Mouse (Mus musculus): ENCODE measurements around the gene Lsmem1.

Lsmem1 gene

DNA sequence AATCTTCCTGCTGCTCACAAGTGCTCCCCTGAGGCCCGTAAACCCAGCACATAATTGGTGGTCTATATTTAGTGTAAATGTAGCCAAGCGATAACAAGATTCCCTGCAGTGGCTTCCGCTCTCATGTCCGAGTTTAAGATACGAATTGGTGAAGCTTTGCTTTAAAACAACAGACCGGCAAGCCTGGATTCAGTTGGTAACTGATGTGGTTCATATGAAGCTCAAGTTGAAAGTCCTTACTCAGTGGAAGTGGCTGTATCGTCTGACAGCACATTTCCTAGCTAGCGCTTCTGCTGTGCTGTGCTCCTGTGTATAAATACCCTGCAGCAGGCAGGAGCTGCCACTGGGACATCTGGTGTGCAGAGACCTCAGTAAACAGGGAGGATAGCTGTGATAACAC lies at the start of gene Lsmem1:
Gene Lsmem1, minus strand, starts transcription at position 189 of the 400 bp plus-strand sequence.
- no peak for DNase-seq (ENCODE audit: low read depth, low spot score)

- no peak for DNase-seq (ENCODE audit: low read depth, low spot score)
These were observed 49.3 kb upstream of the Lsmem1 start, which contains the start of gene Ifrd1 for GRCm38 (mm10) chr12:40248454-40249180. TSS of gene Ifrd1 (minus strand) at chr12:40248504.

GRCm38 (mm10) chr12:40247976-40248375 lies 48.7 kb upstream of the Lsmem1 start:
- no peak for DNase-seq (ENCODE audit: low read depth, low spot score)

DNA sequence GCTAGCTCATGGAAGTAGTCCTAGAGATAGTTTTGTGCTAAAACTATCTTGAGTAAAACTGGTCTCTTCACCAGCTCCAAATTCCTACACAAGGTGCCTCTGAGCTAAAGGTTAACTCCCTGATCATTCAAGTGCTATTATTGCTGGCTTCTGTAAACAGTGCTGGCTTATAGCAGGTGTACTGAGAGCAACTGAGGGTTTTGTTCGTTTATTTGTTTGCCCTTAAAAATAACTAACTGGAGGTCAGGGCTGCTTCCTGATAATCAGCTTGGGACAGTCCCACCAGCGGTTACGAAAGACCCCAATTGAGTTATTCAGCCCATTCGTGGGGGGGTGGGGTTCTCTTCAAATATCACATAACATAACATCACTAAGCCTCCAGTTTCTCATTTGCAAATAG lies 48.1 kb upstream of the Lsmem1 start:
- no peak for DNase-seq (ENCODE audit: low read depth, low spot score)

GRCm38 (mm10) chr12:40245434-40245970 lies 46.2 kb upstream of the Lsmem1 start:
- no peak for DNase-seq (ENCODE audit: low read depth, low spot score)

DNA sequence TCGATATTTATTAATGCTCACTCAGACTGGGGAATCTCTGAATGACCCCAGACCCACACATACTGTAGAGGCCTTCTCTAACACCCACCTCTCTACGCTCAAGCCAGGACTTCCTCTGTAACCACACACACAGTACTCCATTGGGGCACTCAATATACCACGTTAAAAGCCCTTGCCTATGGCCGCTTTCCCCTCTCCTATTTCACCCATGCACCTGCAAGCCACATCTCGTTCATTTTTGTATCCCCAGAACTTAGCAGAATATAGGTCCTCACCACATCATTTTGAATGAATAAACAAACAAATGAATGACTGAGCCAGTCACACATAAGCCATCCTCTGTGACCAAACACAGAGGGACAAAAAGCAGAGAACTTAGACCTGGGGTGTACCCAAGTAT lies 45.6 kb upstream of the Lsmem1 start:
- no peak for DNase-seq (ENCODE audit: low read depth, low spot score)

DNA sequence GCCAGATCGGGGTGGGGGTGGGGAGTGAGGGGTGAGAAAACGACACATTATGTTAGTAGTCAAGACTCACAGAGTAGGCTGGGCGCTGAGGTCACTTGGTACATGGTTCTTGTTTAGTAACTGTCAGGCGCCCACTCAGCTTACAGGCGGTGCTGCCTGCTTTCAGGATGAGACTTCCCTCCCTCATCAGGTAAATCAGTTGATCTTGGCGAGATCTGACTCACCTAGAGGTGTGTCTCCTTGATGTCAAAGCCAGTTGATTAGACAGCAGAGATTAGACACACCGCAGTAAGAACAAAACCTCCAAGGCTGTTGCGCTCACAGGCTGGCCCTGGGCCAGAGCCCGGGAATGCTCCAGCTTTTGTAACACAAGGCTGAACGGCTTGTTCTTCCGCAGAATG lies 44.5 kb upstream of the Lsmem1 start:
- no peak for DNase-seq (ENCODE audit: low read depth, low spot score)

DNA sequence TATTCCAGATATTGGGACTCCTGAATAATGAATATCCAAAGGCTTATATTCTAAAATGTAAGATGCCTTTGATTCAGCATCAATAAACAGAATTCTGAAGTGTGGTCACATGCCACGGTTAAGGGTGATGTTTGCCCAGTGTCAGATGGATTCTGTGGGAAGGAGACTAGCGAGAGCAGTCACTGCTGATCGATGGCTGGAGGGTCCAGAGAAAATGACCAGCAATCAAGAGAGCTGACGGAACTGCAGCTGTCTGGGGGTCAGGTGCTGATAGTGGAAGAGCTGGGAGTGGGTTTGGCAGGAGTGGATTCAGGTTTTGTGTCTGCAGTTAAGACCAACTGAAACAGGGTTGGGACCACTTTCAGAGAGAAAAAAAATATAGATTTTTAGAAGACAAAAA lies 44.0 kb upstream of the Lsmem1 start:
- no peak for DNase-seq (ENCODE audit: low read depth, low spot score)

GRCm38 (mm10) chr12:40239161-40239560 lies 39.9 kb upstream of the Lsmem1 start:
- no peak for DNase-seq (ENCODE audit: low read depth, low spot score)

GRCm38 (mm10) chr12:40232231-40232630 lies 32.9 kb upstream of the Lsmem1 start:
- no peak for DNase-seq (ENCODE audit: low read depth, low spot score)

DNA sequence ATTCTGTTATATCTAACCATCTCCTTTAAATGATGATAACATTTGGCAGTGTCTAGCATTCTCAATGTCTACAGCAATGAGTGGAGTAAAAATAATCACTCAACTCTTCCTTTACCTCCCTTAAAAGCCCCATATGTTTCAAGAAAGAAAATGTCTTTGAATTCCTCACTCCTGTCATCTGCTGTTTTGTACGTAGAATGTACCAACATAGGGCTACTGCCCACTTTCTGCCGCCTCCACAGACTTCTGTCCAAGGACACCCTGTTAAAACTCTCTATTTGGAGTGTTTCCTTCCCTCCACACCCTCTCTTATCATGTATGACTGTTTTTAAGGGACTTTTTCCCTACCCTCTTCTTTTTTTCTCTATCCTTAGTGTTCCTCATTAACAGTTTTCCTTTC lies 32.3 kb upstream of the Lsmem1 start:
- no peak for DNase-seq (ENCODE audit: low read depth, low spot score)

GRCm38 (mm10) chr12:40224171-40224880 lies 25.0 kb upstream of the Lsmem1 start:
- DNase-seq (ENCODE audit: low read depth, low spot score): no peak

GRCm38 (mm10) chr12:40223676-40224075 lies 24.4 kb upstream of the Lsmem1 start:
- DNase-seq (ENCODE audit: low read depth, low spot score): no peak

- peak; percentile 96 for DNase-seq (ENCODE audit: low read depth, low spot score)
These were observed 23.9 kb upstream of the Lsmem1 start for GRCm38 (mm10) chr12:40223082-40223619.

GRCm38 (mm10) chr12:40222251-40223081 lies 23.2 kb upstream of the Lsmem1 start:
- DNase-seq (ENCODE audit: low read depth, low spot score): peak; percentile 86

DNA sequence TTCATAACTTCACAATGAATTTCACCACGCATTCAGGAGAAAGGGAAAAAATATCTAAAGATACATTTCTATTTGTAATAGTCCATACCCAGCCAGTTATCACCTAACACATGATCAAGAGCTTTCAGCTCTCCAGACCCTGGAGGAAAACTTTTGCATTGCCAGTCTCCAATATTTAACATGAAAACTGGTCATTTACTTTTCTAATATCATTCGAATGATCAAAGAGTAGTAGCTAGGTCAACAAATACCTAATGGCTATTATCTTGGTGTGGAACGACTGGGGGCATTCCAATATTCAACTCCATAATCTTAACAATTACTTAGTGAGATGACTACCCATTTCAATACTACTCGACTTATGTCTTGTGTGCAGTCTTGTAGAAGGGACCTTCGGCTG lies 22.3 kb upstream of the Lsmem1 start:
- DNase-seq (ENCODE audit: low read depth, low spot score): no peak

DNA sequence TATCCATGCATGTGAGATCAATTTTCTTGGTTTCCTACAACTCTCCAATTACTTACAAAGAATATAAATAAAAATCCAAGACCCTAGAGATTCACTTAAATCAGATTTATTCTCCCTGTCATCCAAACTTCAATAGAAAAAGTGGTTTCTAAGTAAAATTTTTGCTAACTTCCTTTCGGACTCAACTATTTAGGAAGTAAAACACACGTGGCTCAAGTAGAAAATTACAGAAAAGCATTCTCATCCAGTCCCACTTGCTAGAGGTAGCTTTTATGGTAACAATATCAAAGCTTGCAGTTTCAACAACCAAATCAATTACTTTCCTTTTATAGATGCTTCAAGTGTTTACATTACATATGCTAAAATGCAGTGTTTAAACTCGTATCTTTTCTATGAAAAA lies 21.6 kb upstream of the Lsmem1 start:
- no peak for DNase-seq (ENCODE audit: low read depth, low spot score)

DNA sequence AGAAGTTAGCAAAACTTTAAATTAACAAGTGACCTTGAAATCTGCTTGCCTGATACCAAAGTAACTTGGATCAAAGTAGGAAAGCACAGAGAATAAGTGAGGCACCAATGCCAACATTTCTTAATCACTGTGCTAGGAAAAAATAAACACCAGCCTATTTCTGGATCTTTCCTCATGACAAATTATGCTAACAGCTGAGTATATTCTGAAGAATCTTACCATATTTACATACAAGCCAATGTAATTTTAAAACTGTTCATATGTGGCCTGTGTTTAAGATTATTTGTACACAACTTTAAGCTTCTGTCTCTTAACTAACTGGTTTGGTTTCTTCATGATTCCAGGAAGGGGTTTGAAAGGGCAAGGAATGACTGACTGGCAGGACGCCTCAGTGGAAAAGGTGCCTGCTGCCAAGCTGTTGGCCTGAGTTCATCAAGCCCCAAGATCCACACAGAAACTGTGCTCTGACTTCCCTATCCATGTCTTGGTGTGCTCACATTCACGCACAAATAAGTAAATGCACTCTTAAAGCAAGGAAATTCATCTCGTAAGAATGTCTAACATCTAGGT lies 20.8 kb upstream of the Lsmem1 start:
- no peak for DNase-seq (ENCODE audit: low read depth, low spot score)

DNA sequence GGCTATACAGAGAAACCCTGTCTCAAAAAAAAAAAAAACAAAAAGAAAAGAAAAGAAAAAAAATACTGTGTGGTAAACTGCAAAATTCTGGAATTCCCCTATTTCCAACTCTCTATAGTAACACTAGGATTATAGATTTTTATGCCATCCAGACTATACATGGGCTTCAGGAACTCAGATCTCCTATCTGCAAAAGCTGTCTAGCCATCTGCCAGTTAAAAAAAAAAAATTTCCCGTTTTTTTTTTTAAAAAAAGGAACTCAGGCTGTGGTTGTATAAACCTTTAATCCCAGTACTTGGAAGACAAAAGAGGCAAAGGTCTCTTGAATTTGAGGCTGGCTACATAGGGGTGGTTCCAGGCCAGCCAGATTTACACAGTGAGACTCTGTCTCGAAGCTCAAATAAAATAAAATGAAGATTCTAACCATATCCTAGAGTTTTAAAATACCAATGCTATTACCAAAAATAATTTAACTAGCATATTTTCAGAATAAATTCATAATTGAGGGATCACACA lies 19.2 kb upstream of the Lsmem1 start:
- DNase-seq (ENCODE audit: low read depth, low spot score): no peak

GRCm38 (mm10) chr12:40217776-40218175 lies 18.5 kb upstream of the Lsmem1 start:
- DNase-seq (ENCODE audit: low read depth, low spot score): no peak
